Mouse (Mus musculus) megakaryocyte, embryonic 14.5 days (primary cell): ENCODE results near the gene Chd4.

ENCODE experiments used
- FLI1 ChIP-seq: IDR thresholded peaks from 2 replicates; pipeline ENCODE4 v1.6.1; 2012; ENCODE audit warnings: low read length, inconsistent platforms, mixed read lengths
- GATA1 ChIP-seq: IDR thresholded peaks from 3 replicates; pipeline ENCODE4 v1.6.1; 2012; ENCODE audit warnings: mixed read lengths, low read length, inconsistent platforms, borderline replicate concordance

DNA sequence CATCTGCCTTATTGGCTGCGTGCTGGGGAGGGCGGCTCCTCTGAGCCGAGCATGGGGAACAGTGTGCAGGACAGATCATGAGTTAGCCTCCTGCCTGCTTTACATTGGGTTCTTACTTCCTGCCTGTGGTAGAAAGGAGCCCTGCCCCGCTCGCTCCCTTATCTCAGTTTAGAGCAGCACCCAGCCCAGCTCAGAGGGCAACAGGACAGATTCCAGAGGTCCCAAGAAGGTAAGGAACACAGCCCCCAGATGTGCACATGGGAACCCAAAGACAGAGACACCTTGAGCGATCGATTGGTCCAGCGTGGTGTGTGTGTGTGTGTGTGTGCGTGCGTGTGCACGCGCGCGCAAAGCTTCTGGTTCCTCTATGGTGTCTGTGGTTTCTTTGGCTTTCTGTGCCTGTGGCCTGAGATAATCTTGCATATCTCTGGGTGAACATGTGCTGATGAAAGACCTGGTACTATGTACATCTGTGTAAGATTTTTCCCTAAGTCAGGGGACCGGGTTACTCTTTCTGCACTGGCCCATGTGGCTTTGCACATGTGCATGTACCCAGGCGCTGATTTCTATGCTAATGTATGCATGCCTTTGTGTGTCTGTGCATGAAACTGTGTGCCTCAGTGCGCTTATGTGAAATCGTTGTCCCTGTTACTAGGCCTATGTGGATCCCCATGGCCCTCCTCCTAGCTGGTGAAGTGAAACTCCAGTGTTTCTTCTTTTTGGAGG lies 24.4 kb upstream of the Chd4 start:
- TF ChIP-seq GATA1 (no peak), FLI1 (no peak)
